Mouse (Mus musculus): ENCODE data around the gene Krt35. TPM values are rescaled to one million over a fixed set of nuclear protein-coding genes. Genes with fewer than 3 reads are reported as not detected.

Gene Krt35
- total RNA-seq (2021), result not detected
- long read RNA-seq, experiment 1, result 0 reads
- long read RNA-seq, experiment 2, result 0 reads

DNA sequence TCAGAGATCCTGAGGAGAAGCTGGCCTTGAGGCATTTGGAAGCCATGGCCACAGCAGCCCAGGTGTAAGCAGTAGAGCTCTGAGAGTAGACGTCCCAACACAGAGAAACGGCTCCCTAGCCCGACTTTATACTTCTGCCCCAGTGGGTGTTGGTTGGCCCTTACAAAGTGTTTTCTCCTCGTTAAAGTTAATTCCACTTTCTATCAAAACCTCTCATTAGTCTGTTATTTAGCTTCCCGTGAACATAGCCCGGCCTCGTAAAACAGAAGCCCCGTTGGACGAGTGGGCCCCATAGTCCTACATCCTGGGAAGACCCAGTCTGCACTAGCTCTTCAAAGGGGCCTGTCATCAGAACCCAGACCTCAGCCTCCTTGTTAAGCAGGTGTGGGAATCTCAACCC lies at the start of gene Krt35:
Gene Krt35, minus strand, starts transcription at position 101 of the 400 bp plus-strand sequence.
- no peak for DNase-seq

DNA sequence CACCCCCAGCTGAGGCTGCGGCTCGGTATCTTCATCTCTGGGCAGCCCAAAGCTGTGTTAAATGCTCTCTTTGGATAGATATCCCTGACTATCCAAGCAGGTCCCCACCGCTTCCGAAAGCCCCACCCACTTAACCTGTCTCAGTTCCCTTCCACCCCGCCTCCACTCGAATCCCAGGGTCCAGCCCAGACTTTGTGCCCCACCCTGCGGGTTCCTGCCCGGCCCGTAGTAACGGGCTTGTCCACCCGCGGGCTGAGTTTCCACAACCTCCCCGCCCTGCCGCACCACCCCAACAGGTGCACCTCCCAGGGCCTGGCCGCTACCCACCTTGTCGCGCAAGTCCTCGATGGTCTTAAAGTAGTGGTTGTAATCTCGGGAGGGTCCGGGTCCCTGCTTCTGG lies 49.1 kb upstream of the Krt35 start:
- DNase-seq, result no peak

DNA sequence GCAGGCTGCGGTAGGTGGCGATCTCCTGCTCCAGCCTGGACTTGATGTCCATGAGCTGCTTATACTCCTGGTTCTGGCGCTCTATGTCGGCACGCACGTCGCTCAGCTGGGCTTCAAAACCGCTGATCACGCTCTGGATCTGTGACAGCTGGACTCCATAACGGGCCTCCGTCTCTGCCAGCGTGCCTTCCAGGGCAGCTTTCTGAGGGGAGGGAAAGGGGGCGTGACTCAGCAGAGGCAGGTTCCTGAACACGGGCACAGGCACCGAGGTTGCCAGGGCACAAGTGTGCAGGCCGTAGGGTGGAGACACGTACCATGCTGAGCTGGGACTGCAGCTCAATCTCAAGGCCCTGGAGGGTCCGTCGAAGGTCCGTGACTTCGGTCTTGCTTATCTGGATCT lies 44.9 kb upstream of the Krt35 start:
- DNase-seq, result peak; percentile 38

DNA sequence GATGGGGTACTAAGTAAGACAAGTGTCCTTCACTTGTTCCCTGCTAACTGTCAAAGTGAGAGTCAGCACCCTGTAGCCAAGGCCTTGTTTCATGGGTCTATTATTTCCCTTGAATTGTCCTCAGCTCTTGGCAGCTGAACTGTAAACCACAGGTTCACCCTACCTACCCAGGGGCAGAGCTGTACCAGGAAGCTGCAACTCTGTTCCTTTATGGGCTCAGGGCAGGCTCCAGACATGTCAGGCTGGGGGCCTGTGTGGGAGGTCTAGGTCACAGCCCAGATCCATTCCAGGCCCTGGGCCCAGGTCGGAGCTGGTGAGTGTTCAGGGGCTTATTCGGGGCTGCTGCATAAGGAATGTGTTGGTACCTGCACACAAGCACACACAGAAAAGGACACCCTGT lies 43.4 kb upstream of the Krt35 start:
- DNase-seq, result no peak

DNA sequence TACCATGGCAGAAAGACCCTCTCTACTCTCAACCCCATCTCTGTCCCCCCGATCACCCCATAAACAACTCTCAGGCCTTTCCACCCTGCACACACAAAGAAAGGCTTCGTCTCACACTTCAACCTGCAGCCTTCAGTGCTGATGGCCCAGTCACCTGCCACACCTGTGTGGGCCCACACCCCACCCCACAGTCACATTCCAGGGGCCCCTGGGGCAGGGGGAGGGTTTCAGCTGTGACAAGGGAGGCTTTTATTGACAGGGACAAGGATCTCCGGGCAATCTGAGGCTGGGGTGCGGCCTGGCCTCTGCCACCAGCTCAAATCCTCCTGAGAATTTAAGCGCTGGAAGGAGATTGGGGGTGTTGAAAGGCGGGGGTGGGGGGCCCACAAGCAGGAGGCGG lies 42.8 kb upstream of the Krt35 start:
- DNase-seq, result no peak

DNA sequence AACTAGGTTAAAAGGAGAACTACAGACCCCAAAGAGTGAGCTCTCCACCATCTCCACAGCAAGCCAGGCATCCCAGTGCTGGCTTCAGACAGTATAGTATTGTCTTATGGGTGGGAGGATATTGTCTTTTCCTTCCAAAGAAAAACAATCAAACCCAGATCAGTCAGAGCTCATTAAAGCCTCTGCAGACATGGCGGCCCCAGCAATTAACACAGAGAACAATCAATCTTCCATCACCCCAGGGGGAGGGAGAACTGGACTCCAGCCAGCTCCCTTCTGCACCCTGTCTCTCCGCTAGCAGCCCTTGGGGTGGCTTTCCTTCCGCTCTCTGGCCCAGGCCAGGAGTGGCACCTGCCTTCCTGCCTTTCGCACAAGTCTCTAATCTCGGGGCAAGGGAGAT lies 41.7 kb upstream of the Krt35 start:
- no peak for DNase-seq

DNA sequence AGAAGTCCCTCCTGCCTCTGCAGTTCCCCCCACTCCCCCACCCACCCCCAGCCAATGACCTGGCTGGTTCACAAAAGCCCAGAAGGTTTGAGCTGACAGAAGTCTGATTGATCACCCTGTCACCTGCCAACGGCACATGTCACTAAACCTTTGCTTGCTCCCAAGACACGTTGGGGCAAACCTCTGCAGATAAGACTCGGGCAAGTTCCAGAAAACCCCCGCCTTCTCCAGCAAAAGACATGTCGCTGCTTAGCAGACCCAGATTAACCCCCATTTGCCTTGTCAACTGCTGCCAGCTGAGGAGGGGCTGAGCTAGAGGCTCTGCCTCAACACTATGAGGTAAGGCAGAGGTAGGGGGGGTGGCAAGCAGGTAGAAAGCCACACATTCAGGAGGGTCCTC lies 40.5 kb upstream of the Krt35 start:
- DNase-seq, result no peak

DNA sequence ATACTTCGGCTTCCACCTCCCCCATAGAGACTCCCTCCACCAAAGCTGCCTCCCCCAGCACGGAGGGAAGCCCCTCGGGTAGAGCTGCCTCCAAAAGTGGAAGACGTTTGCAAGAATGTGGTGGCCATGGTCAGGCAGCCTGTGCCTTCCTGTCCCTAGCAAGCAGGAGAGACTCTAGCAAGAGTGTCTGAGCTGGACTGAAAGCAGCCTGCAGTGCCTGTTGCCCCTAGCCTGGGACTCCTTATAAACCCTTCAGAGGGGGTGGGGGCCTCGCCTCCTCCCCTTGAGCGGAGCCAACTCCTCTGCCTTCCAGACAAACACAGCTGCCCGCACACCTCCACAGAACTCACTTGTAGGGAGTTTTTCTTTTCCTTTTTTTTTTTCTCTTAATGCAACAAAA lies 39.7 kb upstream of the Krt35 start, which contains the start of gene Krt15:
Gene Krt15, minus strand, starts transcription at position 198 of the 400 bp plus-strand sequence.
- no peak for DNase-seq

DNA sequence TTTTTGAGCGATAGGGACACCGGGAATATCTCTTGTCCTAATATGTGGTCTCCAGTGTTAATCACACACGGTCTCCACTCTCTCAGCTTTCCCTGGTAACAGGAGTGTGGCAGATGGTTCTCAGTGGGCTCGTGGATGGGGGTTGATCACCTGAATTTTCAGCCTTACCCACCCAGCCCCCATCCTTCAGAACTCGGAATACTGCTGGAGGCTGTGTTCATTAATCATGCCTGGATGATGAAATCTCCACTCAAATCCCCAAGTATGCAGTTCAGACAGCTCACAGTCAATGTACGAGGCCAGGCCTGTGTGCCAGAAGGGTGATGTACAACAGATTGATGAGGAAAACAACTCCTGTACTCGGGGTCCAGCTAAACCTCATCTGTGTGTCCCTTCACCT lies 28.9 kb upstream of the Krt35 start:
- DNase-seq, result no peak

DNA sequence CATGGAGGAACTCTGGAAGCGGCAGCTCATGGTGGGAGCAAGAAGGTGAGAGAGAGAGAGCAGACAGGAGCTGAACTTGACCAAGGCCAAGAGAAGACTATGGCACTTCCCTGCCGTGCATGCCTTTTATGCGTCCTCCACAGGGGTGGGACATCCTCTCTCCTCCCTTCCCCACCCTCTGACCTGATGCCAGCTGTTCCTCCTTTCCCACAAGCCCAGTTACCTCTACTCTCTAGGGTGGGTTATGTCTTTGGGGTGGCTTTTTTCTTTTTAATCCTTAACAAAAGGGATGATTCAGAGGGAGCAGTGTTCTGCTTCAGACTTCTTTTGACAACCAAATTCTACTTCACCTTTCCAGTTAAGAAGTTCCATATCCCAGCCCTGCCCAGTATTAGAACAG lies 25.4 kb upstream of the Krt35 start, which contains the start of gene Krt13:
Gene Krt13, minus strand, starts transcription at position 101 of the 400 bp plus-strand sequence.
- no peak for DNase-seq

DNA sequence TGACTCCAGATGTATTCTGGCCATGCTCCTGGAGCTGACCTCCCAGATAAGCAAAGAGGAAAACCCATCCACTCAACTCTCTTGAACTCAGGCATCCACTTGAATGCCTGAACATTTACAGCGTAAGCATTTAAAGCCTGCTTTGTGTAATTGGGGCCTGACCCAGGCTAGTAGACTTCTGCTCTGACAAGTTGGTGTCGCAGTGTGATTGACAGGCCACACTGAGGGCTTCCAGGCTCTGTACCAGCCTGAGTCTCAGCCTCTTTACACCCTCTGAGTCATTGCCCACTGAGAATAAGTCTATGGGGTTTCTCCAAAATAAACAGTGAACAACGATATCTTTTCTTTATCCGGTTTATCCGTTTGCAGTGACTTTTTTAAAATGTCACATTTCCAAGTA lies 24.3 kb upstream of the Krt35 start:
- no peak for DNase-seq

DNA sequence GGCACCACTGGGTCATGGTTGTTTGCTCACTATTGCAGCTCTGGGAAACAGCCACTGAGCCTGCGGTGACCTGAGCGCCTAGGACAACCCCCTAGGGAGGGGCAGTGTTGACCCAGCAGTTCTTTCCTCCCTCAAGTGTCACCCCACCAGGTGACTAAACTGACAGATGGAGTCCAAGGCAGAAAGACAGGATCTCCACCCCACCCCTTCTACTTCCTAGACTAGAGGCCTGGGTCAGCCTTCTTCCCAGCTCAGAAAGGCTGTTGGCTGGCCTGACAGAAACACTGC lies 17.6 kb upstream of the Krt35 start:
- no peak for DNase-seq

DNA sequence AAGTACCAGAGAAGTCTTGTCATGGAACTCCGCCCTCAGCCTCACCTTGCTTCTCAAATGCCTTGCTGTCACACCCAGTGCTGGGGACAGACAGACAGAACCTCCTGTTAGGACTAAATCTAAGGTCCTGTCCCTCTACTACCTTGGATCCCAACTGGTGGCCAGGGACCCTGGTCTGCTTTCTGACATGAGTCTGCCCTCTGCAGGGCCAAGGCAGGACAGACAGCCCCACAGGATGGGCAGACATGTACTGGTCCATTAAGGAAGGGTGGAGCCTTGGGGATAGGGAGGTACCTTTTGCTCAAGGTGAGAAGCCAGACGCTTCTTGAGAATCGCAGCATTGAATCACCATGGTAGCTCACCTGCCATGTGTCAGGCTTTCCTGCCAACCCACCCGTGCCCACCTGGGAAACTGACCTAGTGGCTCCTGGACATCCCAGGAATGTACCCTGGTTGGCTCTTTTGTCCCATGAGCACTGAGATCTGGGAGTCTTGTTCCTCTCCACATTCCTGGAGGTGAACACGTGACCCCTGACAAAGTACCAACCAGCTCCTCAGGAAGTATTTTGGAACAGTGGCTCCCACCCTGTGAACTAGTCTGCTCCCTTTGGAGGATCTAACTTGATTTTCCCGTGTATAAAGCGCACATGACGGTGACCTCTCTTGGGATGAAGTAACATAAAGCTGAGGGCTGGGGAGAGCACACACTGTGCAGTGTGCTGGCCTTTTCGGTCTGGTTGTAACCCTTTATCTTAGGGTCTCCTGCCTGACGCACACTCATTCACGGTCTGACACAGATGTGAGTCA lies 17.1 kb upstream of the Krt35 start:
- no peak for DNase-seq

DNA sequence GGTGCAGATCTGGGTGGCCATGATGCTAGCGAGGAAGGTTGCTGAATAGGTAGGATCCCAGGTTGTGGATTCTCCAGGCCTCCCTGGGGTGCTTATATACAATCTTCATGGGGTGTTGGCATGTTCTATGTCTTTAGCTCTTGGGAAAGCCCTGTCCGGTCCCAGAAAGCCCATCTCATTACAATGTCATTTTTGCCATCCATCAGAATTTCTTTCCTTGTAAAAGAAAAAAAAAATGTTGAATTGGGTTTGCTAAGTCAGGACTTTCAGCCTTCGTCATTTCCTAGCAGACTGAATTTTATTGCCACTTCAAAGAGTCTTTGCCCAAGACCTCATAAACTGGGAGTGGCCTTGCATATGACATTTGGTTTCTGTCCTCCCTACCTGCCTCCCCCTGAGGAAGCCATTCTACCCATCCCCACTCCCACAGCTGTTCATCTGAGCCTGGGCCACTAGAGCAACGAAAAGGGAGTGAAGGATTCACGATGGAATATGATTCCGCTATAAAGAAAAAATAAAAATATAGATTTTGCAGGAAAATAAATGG lies 9.6 kb upstream of the Krt35 start, which contains the start of gene Krt36:
Gene Krt36, minus strand, starts transcription at position 51 of the 547 bp plus-strand sequence.
- DNase-seq, result no peak

DNA sequence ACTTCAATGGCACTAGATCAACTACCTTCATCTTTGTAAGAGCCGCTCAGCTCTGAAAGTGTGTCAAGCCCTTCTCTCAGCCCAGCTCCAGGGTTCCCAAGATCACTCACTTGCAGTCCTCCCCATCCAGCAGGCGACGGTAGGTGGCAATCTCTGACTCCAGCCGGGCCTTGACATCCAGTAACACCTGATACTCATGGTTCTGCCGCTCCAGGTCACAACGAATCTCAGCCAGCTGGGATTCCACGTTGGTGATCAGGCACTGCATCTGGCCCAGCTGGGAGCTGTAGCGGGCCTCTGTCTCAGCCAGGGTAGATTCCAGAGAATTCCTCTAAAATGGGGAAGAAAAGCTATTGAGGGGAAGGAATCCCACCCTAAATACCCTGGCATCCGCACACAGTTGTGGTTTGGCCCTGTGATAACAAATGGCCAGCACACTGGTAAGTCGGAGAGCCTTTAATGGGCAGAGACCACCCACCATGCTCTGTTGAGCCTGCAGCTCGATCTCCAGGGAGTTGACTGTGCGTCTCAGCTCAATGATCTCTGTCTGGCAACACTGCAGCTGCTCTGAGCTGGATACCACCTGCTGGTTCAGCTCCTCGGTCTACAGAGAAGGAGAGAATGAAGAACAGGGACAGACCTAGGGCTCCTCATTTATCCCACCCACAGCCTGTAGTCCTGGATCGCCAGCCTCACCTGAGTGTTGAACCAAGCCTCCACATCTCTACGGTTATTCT lies 6.8 kb upstream of the Krt35 start:
- DNase-seq, result no peak

DNA sequence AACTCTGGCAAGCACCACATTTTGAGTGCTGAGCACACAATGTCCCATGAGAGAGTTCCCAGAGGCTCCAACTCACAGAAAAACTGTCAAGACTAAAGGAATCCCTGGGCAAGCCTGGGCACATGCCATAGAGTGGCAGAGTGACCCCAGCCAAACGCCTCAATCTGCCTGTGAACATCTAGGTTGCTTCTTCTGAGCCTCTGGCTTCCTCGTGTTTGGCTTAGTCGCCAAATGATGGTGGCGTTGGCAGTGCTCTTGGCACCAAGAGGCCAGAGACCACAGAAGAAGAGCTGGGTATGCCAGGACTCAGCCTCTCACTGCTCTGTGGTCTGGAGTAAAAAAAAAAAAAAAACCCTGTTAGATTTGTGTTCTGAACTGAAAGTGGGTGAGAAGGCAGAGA lies 4.3 kb upstream of the Krt35 start:
- DNase-seq, result no peak

DNA sequence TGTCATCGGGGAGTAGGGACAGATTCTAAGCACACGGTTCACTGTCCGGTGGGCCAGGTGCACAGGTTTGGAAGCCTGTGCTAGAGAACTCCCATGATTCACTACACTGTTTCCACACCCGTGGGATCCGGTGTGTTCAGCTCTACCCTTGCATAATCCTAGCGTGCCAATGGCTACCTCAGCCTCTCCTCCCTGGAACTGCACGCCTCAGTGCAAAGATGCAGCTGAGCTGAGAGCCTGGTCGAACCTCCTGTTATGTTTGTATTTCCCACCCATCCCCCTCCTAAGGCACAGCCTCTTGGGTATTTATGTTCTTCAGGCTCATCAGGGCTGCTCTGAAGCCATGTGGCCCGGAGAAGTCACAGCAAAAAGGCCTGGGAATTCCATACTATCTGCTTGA lies 1.8 kb upstream of the Krt35 start:
- no peak for DNase-seq

DNA sequence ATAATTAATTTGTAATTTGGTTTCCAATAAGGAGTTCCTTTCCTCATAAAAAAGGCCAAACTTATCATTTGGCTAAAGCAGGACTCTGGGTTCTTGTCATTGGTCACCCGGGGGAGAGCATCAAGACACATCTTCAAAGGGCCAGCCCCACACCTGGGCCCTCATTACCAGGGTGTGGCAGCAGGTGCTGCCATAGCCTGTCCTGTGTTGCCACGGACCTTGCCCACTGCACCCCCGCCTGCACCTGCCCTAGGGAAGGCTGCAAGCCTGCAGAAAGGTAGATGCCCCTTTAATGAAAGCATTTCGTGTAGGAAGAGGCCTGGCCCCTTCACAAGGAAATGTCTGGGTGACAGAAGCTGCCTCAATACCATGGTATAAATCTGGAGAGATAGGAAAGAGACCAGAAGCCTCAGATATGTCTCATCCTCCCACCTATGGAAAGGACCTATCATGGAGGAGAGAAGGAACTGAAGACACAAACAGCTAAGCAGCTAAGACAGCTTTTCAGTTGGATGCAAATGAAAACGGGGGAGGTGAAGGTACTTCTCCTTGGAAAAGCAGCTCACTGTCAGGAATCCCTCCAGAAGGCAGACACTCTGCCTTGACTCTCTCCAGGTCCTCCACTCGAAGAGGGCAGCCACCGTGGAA lies 7.5 kb downstream of the Krt35 start:
- DNase-seq, result no peak

DNA sequence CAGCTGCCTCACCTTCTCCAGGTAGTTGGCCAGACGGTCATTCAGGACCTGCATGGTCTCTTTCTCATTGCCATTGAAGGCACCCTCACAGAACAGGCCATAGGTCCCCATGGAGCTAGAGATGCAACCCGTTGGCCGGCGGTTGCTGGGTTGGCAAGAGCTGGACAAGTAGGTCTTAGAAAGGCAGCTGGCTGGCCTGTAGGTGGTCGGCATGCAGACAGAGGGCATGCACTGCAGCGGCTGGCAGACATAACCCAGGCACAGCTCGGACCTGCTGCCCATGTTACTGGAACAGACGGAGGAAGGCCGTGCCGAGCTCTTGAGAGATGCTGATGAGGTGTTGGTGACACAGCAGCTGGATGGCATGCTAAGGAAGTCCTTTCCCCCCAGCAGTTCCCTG lies 8.2 kb downstream of the Krt35 start, which contains the start of gene Krt32:
Gene Krt32, minus strand, starts transcription at position 366 of the 400 bp plus-strand sequence.
- DNase-seq, result no peak

DNA sequence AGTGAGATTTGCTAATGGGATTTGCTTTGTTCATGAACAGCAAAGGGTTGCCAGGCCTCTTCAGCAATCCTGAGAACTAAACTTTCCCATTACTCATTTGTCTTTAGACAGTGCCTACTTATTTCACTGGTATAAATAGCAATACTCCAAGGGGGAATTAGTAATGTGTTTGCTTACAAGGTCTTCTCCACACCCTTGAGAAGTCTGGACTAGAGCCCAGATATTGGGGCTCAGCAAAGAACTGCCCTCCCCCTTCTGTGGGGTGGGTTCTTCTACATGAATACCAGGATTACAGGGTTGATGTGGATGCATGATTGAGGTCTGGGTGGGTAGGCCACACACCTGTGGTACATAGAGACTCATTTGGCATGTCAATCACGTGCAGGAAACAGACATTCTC lies 22.2 kb downstream of the Krt35 start:
- DNase-seq, result no peak

DNA sequence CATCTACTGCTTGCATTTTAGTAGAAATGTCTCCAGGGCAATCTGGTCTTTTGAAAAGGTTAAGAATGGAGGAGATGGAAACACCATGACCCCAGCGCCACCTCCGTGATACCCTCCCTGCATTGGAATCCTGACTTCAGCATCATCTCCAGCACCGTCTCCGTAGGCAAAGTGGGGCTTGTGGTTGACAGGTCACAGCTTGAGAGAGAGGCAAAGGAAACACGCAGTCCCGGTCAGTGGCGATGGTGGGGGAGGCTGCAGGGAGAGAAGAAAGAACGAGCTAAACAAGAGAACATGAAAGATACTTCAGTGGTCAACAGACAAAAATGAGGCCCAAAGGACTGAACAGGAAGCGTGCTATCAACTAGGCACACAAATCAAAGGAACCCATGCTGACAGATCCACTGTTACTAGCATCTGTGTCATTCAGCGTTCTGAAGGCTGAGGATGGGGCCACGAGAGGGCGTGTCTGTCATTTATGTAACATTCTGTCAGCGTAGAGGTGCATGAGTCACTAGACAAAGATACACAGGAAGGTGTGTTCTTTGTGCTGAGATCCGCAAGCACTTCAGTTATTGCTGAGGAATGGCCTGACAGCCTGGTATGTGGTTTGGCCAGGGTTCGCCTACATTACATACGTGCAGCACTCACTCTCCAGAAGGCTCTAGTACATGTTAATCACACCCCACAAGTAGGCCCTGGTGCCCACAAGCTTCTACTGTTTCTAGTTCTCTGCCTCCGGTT lies 28.6 kb downstream of the Krt35 start:
- DNase-seq, result no peak
